Mouse (Mus musculus) forebrain, embryonic 14.5 days (tissue): Measurements from ENCODE around the gene Serpina3j. TPM values are rescaled to one million over a fixed set of nuclear protein-coding genes. Genes with fewer than 3 reads are reported as not detected.
"Not testable (repeated sequence)": the region's sequence is repeated elsewhere in the genome, so short reads cannot be mapped to it uniquely, and the experiment has no call there.

Experiments
- ATAC-seq: fragments of 200-750 bp; cut with Nextera tagmentation; 2 replicates; pipeline ENCODE4 v1.8.0; 2017; ENCODE audit warnings: mild to moderate bottlenecking, moderate library complexity
- DNase-seq: peaks from one replicate; pipeline ENCODE4 v3.0.0-alpha.2; 2015; ENCODE audit warnings: low spot score
- H3K27ac ChIP-seq: fragments of 300-500 bp; sonication (generic); 2 replicates; pipeline ENCODE4 v1.5.1; 2014; ENCODE audit warnings: low read depth, mild to moderate bottlenecking, control low read depth, low read length, moderate library complexity
- H3K27me3 ChIP-seq: fragments of 300-500 bp; sonication (generic); replicated peaks from 2 replicates; pipeline ENCODE4 v1.6.1; 2014; ENCODE audit warnings: low read length, control low read depth, mixed read lengths; ENCODE audit not compliant: control insufficient read depth, insufficient read depth
- H3K36me3 ChIP-seq: fragments of 300-500 bp; sonication (generic); 2 replicates; pipeline ENCODE4 v1.6.1; 2014; ENCODE audit warnings: low read length, control low read depth; ENCODE audit not compliant: control insufficient read depth, insufficient read depth
- H3K4me1 ChIP-seq: fragments of 300-500 bp; sonication (generic); 2 replicates; pipeline ENCODE4 v1.6.1; 2014; ENCODE audit warnings: antibody characterized with exemption, low read length, control low read depth; ENCODE audit not compliant: control insufficient read depth, insufficient read depth
- H3K4me2 ChIP-seq: fragments of 300-500 bp; sonication (generic); 2 replicates; pipeline ENCODE4 v1.6.1; 2014; ENCODE audit warnings: mild to moderate bottlenecking, control low read depth, low read length
- H3K4me3 ChIP-seq: fragments of 300-500 bp; sonication (generic); 2 replicates; pipeline ENCODE4 v1.5.1; 2014; ENCODE audit warnings: low read depth, low read length, control low read depth
- H3K9ac ChIP-seq: fragments of 300-500 bp; sonication (generic); 2 replicates; pipeline ENCODE4 v1.6.1; 2014; ENCODE audit warnings: mild to moderate bottlenecking, low read length, control low read depth, moderate library complexity
- H3K9me3 ChIP-seq: fragments of 300-500 bp; sonication (generic); replicated peaks from 2 replicates; pipeline ENCODE4 v1.6.1; 2016; ENCODE audit warnings: low read length, control low read depth, mixed read lengths; ENCODE audit not compliant: control insufficient read depth
- WGBS: fragments of 180-500 bp; shearing (Covaris S2); extraction: QIAGEN DNeasy Blood & Tissue Kit; methylation state at CpG from one replicate; pipeline ENCODE4 v1.1.7; 2014; 5-methylcytosine and 5-hydroxymethylcytosine counted together
- polyA plus RNA-seq: library from polyadenylated mRNA; unstranded; fragments of >200 nt; fragmentation: Nextera tagmentation; extraction: Ambion mirVana; gene quantifications from 2 replicates; pipeline ENCODE4 v1.2.1, GENCODE M21; 2014

Serpina3j gene
- polyA plus RNA-seq, 1 experiment from 2014 or later: not detected

DNA sequence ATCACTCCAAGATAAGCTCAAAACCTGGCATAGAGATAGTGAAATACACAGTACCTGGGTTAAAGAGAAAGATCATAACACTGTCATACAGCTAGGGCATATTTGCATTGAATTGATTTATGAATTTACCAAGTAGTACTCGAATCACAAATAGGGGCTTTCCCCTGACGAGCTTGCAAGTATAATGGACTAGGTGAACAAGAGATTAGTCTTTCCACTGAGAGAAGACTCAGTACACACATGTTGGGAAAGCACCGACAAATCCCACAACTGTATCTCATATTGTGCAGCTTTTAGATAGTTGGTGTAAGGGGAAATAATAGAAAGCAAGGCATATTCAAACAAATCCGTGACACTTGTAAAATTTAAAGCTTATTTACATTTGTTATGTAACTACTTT lies 8.4 kb upstream of the Serpina3j start:
- DNase-seq (no peak), ATAC-seq (no peak)
- Histone ChIP-seq H3K9ac (no peak overlapping the region), H3K9me3 (no peaks in the 10 kb centered on the region), H3K27me3 (no peaks in the 10 kb centered on the region), H3K4me3 (no peak overlapping the region), H3K36me3 (no peaks in the 10 kb centered on the region), H3K4me2 (no peak overlapping the region), H3K4me1 (no peaks in the 10 kb centered on the region), H3K27ac (no peak overlapping the region)
- WGBS: 82% methylated on average over 4 of the region's 4 CpGs

DNA sequence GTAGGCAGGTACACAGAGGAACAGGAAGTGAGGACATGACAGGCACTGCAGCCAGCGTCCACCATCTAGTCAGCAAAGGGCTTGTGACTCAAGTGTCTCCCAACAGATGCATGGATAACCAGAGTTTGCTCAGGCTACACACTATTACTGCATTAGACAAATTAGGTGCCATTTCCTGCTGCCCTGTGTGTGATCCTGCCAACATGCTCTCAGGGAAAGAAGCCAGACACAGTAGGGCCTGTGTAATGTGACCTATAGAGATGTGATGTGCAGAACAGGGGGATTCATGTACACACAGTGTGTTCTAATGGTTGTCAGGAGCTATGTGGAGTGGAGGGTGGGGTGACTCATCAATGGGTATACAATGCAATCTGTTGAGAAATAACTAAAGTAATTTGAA lies 8.1 kb downstream of the Serpina3j start:
- WGBS: 86% methylated on average over 1 of the region's 1 CpGs

DNA sequence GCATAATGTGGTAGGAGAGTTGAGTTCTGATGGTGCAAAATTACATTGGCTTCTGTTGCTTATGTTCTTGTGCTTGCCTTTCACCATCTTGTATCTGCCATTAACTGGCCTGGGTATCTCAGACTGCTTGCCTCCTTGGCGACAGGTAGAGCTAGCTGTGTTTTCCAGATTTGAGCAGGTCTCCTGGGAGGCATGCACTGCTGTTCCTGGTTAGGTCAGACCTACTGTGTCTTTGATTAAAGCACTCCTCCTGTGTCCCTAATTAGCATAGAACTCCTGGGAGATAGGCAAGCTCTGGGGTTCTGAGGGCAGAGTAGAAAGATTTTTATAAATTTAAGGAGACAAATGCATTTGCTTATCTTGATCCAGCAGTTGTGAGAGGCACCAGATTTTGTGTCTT lies 17.3 kb downstream of the Serpina3j start:
- Histone ChIP-seq H3K9me3 (no peaks in the 10 kb centered on the region), H3K27me3 (no peaks in the 10 kb centered on the region), H3K4me2 (no peak overlapping the region), H3K36me3 (no peaks in the 10 kb centered on the region), H3K4me1 (no peaks in the 10 kb centered on the region), H3K4me3 (no peak overlapping the region), H3K27ac (no peak overlapping the region), H3K9ac (no peak overlapping the region)
- no peak for DNase-seq
- no peak for ATAC-seq
- 56% methylated on average over 1 of the region's 1 CpGs for whole genome bisulfite sequencing

More for the DNA sequence above, 8.1 kb downstream of the Serpina3j start:
- H3K27ac ChIP-seq: no peak overlapping the region
- H3K4me3 ChIP-seq: no peak overlapping the region
- H3K4me2 ChIP-seq: no peak overlapping the region
- DNase-seq (no peak), ATAC-seq (no peak)
- no peak overlapping the region for H3K9ac ChIP-seq
- H3K4me1 ChIP-seq: no peaks in the 10 kb centered on the region
- H3K27me3 ChIP-seq: no peaks in the 10 kb centered on the region
- no peaks in the 10 kb centered on the region for H3K36me3 ChIP-seq
- no peaks in the 10 kb centered on the region for H3K9me3 ChIP-seq

DNA sequence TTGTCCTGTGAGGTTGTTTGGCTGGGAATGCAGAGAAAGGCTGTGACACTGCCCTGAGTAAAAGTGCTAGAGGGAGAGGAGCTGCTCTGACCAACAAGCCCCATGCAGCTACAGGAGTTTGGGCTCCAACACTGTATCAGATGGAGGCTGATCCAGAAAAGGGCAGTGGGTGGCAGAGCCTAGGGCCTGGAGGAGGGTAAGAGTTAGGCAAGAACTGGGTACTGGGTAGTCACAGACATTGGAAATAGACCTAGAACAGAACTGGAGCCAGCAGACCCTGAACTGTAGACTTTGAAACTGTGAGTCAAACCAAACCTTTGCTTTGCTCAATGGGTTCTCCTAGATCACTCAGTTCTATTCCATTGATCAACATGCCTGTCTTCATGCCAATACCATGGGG lies 22.5 kb downstream of the Serpina3j start:
- H3K27me3 ChIP-seq, H3K36me3 ChIP-seq, H3K9me3 ChIP-seq, DNase-seq, H3K4me1 ChIP-seq, H3K9ac ChIP-seq, ATAC-seq, H3K4me2 ChIP-seq, H3K27ac ChIP-seq, H3K4me3 ChIP-seq: not testable (repeated sequence)

DNA sequence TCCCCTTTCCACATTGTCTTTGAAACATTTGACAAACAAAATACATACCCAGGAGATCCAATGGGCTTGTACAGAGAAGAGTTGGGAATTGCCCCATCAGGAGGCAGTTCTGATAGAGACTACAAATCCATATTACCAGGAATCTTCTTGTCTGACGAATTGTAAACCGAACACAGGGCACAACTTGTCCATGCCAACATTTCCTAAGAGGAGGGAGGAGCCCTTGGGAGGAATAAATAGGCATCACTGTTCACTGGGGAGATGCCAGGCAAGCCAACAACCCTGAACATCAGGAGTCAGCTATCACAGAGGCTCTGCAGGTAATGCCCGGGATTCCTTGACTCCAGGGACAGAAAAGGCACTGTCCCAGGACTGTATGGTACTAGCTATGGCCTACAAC lies 23.9 kb downstream of the Serpina3j start, which contains the start of the genes Serpina3k and Serpina3m:
Gene Serpina3k (plus strand): TSS at position 261 of the 400 bp plus-strand sequence.
Gene Serpina3m (plus strand): TSS at position 261 of the 400 bp plus-strand sequence.
- H3K36me3 ChIP-seq, H3K4me1 ChIP-seq, H3K27me3 ChIP-seq, H3K9me3 ChIP-seq, H3K27ac ChIP-seq, H3K4me3 ChIP-seq, H3K9ac ChIP-seq, H3K4me2 ChIP-seq, DNase-seq, ATAC-seq: not testable (repeated sequence)
- 80% methylated on average over 3 of the region's 3 CpGs for WGBS

DNA sequence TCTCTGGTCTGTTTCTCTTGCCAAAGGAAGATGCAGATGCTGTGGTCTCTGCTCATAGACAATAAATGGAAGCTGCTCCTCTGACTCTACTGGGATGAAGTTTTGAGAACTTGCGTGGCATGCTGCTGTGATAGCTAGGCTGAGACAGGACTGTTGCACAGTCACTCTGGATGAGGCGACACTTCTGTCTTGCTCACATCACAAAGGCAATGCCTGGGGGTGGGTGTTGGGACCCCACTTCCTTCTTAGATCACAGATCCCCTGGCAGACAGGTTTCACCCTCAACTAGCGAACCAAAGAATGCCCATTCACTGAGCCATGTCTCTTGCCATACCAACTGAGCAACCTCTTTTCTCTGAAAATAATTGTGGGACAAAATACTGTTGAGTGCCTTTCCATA lies 24.4 kb downstream of the Serpina3j start:
- no peak overlapping the region for H3K27ac ChIP-seq
- no peaks in the 10 kb centered on the region for H3K9me3 ChIP-seq
- H3K4me2 ChIP-seq: no peak overlapping the region
- 91% methylated on average over 3 of the region's 3 CpGs for WGBS
- H3K4me1 ChIP-seq: no peaks in the 10 kb centered on the region
- no peak overlapping the region for H3K4me3 ChIP-seq
- H3K9ac ChIP-seq: no peak overlapping the region
- ATAC-seq (no peak), DNase-seq (no peak)
- no peaks in the 10 kb centered on the region for H3K36me3 ChIP-seq
- no peaks in the 10 kb centered on the region for H3K27me3 ChIP-seq

DNA sequence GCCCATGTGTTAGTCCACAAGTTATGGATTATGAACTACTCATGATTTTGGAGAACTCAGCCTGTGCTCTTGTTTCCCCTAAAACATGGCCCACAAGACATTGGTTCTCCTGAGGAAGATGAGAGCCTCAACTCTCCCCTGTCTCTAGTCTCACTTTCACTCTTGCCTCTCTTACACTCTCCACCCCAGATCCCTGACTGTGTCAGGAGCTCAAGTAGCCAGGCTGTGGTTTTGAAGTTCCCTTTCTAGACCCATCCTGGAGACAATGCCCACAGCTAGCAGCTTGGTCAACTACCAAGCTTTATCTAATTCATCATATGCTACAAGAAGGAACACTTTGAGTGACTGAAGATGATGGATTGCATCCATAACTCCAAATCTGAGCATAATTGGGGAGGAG lies 28.1 kb downstream of the Serpina3j start:
- H3K9ac ChIP-seq, H3K36me3 ChIP-seq, H3K9me3 ChIP-seq, DNase-seq, H3K27me3 ChIP-seq, H3K4me3 ChIP-seq, ATAC-seq, H3K4me2 ChIP-seq, H3K27ac ChIP-seq, H3K4me1 ChIP-seq: not testable (repeated sequence)

DNA sequence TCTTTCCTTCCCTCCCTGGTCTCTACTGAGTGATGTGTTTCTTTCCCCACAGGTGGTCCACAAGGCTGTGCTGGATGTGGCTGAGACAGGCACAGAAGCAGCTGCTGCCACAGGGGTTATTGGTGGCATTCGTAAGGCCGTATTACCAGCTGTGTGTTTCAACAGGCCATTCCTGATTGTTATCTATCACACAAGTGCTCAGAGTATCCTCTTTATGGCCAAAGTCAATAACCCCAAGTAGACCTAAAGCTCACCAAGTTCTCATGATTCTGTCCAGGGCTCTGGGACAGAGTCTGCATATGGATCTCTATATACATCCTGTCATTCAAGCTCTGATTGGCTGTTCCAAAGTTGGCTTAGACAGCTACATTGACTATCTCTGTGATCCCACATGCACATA lies 30.8 kb downstream of the Serpina3j start:
- no peaks in the 10 kb centered on the region for H3K9me3 ChIP-seq
- H3K4me3 ChIP-seq: no peak overlapping the region
- no peaks in the 10 kb centered on the region for H3K27me3 ChIP-seq
- no peak for ATAC-seq
- H3K4me1 ChIP-seq: no peaks in the 10 kb centered on the region
- no peak overlapping the region for H3K4me2 ChIP-seq
- H3K36me3 ChIP-seq: no peaks in the 10 kb centered on the region
- no peak overlapping the region for H3K9ac ChIP-seq
- 82% methylated on average over 2 of the region's 2 CpGs for whole genome bisulfite sequencing
- no peak overlapping the region for H3K27ac ChIP-seq
- no peak for DNase-seq

DNA sequence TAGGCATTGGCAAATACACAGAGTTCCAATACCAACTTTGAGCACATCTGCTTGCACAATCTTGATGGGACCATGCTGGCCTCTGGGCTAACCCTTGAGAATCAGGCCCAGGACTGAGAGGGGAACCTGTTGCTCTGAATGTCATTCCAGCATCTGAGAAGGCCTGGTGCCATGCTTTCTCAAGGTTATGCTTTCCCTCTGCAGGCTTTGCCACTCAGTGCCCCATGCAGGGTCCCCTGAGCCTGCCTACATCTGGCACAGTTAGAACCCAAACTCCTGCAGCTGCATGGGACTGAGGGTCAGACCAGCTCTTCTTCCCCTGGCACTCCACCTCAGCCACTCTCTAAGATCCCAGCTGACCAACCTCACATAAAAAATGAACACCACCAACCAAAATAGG lies 31.4 kb downstream of the Serpina3j start:
- no peaks in the 10 kb centered on the region for H3K27me3 ChIP-seq
- no peak overlapping the region for H3K4me2 ChIP-seq
- no peaks in the 10 kb centered on the region for H3K36me3 ChIP-seq
- ATAC-seq (no peak), DNase-seq (no peak)
- no peaks in the 10 kb centered on the region for H3K4me1 ChIP-seq
- H3K9ac ChIP-seq: no peak overlapping the region
- H3K4me3 ChIP-seq: no peak overlapping the region
- H3K9me3 ChIP-seq: no peaks in the 10 kb centered on the region
- H3K27ac ChIP-seq: no peak overlapping the region
